Mouse (Mus musculus): ENCODE measurements around the gene Spag7. TPM values are rescaled to one million over a fixed set of nuclear protein-coding genes. Genes with fewer than 3 reads are reported as not detected.

Gene Spag7
- polyA plus RNA-seq, 1 experiment from 2014 or later: 181 TPM

- H3K4me1 ChIP-seq: peaks cover 79% of the 10 kb centered on the region
These were observed 16.3 kb downstream of the Spag7 start for GRCm38 (mm10) chr11:70652884-70653344.

GRCm38 (mm10) chr11:70652029-70652883 is 17.0 kb downstream of the Spag7 start:
- WGBS: 76% methylated on average over 12 of the region's 12 CpGs
- Histone ChIP-seq H3K9me3 (no peaks in the 10 kb centered on the region), H3K27ac (peak overlapping the region; percentile 99; the same call in 1 of the 2 replicates), H3K4me1 (peaks cover 75% of the 10 kb centered on the region), H3K4me3 (peak overlapping the region; percentile 99), H3K36me3 (replicated peaks) (peaks cover 51% of the 10 kb centered on the region), H3K27me3 (ENCODE audit: poor library complexity, severe bottlenecking) (no peaks in the 10 kb centered on the region)
- no peak for DNase-seq (ENCODE audit: extremely low spot score, low spot score)

More at GRCm38 (mm10) chr11:70652884-70653344, 16.3 kb downstream of the Spag7 start:
- WGBS: 62% methylated on average over 6 of the region's 6 CpGs
- H3K27me3 ChIP-seq (ENCODE audit: poor library complexity, severe bottlenecking): no peaks in the 10 kb centered on the region
- peak overlapping the region; percentile 99 for H3K4me3 ChIP-seq
- H3K27ac ChIP-seq: peak overlapping the region; percentile 99
- H3K9me3 ChIP-seq: no peaks in the 10 kb centered on the region
- H3K36me3 ChIP-seq (replicated peaks): peaks cover 51% of the 10 kb centered on the region
- DNase-seq (ENCODE audit: extremely low spot score, low spot score): no peak

- Histone ChIP-seq H3K27ac (no peak overlapping the region), H3K27me3 (ENCODE audit: poor library complexity, severe bottlenecking) (no peaks in the 10 kb centered on the region), H3K4me3 (peak overlapping the region; percentile 17; the same call in 1 of the 2 replicates), H3K9me3 (no peaks in the 10 kb centered on the region), H3K36me3 (replicated peaks) (peaks cover 51% of the 10 kb centered on the region), H3K4me1 (peaks cover 71% of the 10 kb centered on the region)
- WGBS: 87% methylated on average over 2 of the region's 2 CpGs
- no peak for DNase-seq (ENCODE audit: extremely low spot score, low spot score)
These were observed 17.8 kb downstream of the Spag7 start for GRCm38 (mm10) chr11:70651391-70651790.

GRCm38 (mm10) chr11:70650322-70651175 is 18.7 kb downstream of the Spag7 start:
- no peak overlapping the region for H3K27ac ChIP-seq
- H3K4me1 ChIP-seq: peaks cover 71% of the 10 kb centered on the region
- H3K4me3 ChIP-seq: peak overlapping the region; percentile 17
- no peaks in the 10 kb centered on the region for H3K27me3 ChIP-seq (ENCODE audit: poor library complexity, severe bottlenecking)
- peaks cover 55% of the 10 kb centered on the region for H3K36me3 ChIP-seq (replicated peaks)
- H3K9me3 ChIP-seq: no peaks in the 10 kb centered on the region
- DNase-seq (ENCODE audit: extremely low spot score, low spot score): no peak
- WGBS: 85% methylated on average over 12 of the region's 12 CpGs

GRCm38 (mm10) chr11:70649185-70649734 is 20.0 kb downstream of the Spag7 start:
- Histone ChIP-seq H3K4me1 (peaks cover 69% of the 10 kb centered on the region), H3K36me3 (replicated peaks) (peaks cover 68% of the 10 kb centered on the region), H3K27me3 (ENCODE audit: poor library complexity, severe bottlenecking) (no peaks in the 10 kb centered on the region), H3K9me3 (no peaks in the 10 kb centered on the region), H3K4me3 (peak overlapping the region; percentile 84), H3K27ac (no peak overlapping the region)
- no peak for DNase-seq (ENCODE audit: extremely low spot score, low spot score)
- WGBS: 86% methylated on average over 8 of the region's 8 CpGs

GRCm38 (mm10) chr11:70648512-70648911 is 20.7 kb downstream of the Spag7 start:
- Histone ChIP-seq H3K36me3 (replicated peaks) (peaks cover 75% of the 10 kb centered on the region), H3K27me3 (ENCODE audit: poor library complexity, severe bottlenecking) (no peaks in the 10 kb centered on the region), H3K4me3 (peak overlapping the region; percentile 84), H3K4me1 (peaks cover 69% of the 10 kb centered on the region), H3K27ac (no peak overlapping the region), H3K9me3 (no peaks in the 10 kb centered on the region)
- WGBS: 84% methylated on average over 4 of the region's 4 CpGs
- no peak for DNase-seq (ENCODE audit: extremely low spot score, low spot score)

- Histone ChIP-seq H3K4me3 (peak overlapping the region; percentile 84), H3K27ac (peak overlapping the region; percentile 95), H3K36me3 (replicated peaks) (peaks cover 78% of the 10 kb centered on the region), H3K4me1 (peaks cover 65% of the 10 kb centered on the region), H3K27me3 (ENCODE audit: poor library complexity, severe bottlenecking) (no peaks in the 10 kb centered on the region), H3K9me3 (no peaks in the 10 kb centered on the region)
- no peak for DNase-seq (ENCODE audit: extremely low spot score, low spot score)
- 5% methylated on average over 28 of the region's 28 CpGs for WGBS
These were observed 21.3 kb downstream of the Spag7 start for GRCm38 (mm10) chr11:70647716-70648420.

GRCm38 (mm10) chr11:70646691-70647650 is 22.2 kb downstream of the Spag7 start, which contains the start of the genes Rnf167 and Slc25a11:
TSS of gene Rnf167 (plus strand) at chr11:70647235.
TSS of gene Slc25a11 (minus strand) at chr11:70647479.
- DNase-seq (ENCODE audit: extremely low spot score, low spot score): peak; percentile 97
- Histone ChIP-seq H3K4me3 (peak within 1 kb of the TSS; percentile 84), H3K4me1 (peaks cover 56% of the 10 kb centered on the region), H3K27me3 (ENCODE audit: poor library complexity, severe bottlenecking) (no peaks in the 10 kb centered on the region), H3K9me3 (no peaks in the 10 kb centered on the region), H3K27ac (peak within 1 kb of the TSS; percentile 95), H3K36me3 (replicated peaks) (peaks cover 72% of the 10 kb centered on the region)
- under 1% methylated on average over 63 of the region's 63 CpGs for WGBS

GRCm38 (mm10) chr11:70646259-70646555 is 23.0 kb downstream of the Spag7 start:
- WGBS: 18% methylated on average over 3 of the region's 3 CpGs
- H3K27me3 ChIP-seq (ENCODE audit: poor library complexity, severe bottlenecking): no peaks in the 10 kb centered on the region
- H3K9me3 ChIP-seq: no peaks in the 10 kb centered on the region
- H3K36me3 ChIP-seq (replicated peaks): peaks cover 64% of the 10 kb centered on the region
- H3K4me1 ChIP-seq: peaks cover 48% of the 10 kb centered on the region
- H3K27ac ChIP-seq: peak overlapping the region; percentile 95
- DNase-seq (ENCODE audit: extremely low spot score, low spot score): no peak
- peak overlapping the region; percentile 84 for H3K4me3 ChIP-seq

- H3K27me3 ChIP-seq (ENCODE audit: poor library complexity, severe bottlenecking): no peaks in the 10 kb centered on the region
- DNase-seq (ENCODE audit: extremely low spot score, low spot score): no peak
- H3K4me1 ChIP-seq: peaks cover 43% of the 10 kb centered on the region
- H3K4me3 ChIP-seq: peak overlapping the region; percentile 84
- 91% methylated on average over 12 of the region's 12 CpGs for WGBS
- peaks cover 59% of the 10 kb centered on the region for H3K36me3 ChIP-seq (replicated peaks)
- no peaks in the 10 kb centered on the region for H3K9me3 ChIP-seq
- H3K27ac ChIP-seq: peak overlapping the region; percentile 95
These were observed 23.6 kb downstream of the Spag7 start for GRCm38 (mm10) chr11:70645461-70646258.

Measured in forebrain, embryonic 10.5 days (tissue).